Mouse (Mus musculus) MEL (cell line): ENCODE measurements at regions not wholly inside any gene's neighbourhood (a gene's known extent, or its start where the extent isn't known, plus 50 kb on each side); places are given as distances from the start of the nearest gene placed in this dataset.

Source experiments
- DNase-seq: peaks from one replicate; pipeline ENCODE4 v3.0.0; 2011; ENCODE audit warnings: low read depth, low spot score
- H3K27ac ChIP-seq: 2 replicates; pipeline ENCODE4 v1.5.1; 2012; ENCODE audit warnings: low read depth, mild to moderate bottlenecking, control low read depth, low read length, moderate library complexity; ENCODE audit not compliant: control insufficient read depth
- H3K27me3 ChIP-seq, 2 experiments: fragments of 150-350 bp in 1 of 2; sonication (generic) in 1 of 2; 2 replicates each; pipeline ENCODE4 v1.6.1; 2012; ENCODE audit warnings: low read length in 2 of 2, mild to moderate bottlenecking in 2 of 2, improper control_type of control experiment in 1 of 2, moderate library complexity in 1 of 2; ENCODE audit not compliant: insufficient read depth in 2 of 2, control insufficient read depth in 1 of 2
- H3K36me3 ChIP-seq, 2 experiments: 2 replicates each; pipeline ENCODE4 v1.6.1; 2012 to 2014; ENCODE audit warnings: low read length in 2 of 2, improper control_type of control experiment in 1 of 2, inconsistent platforms in 1 of 2, mild to moderate bottlenecking in 1 of 2; ENCODE audit not compliant: insufficient read depth in 2 of 2, control insufficient read depth in 1 of 2
- H3K4me1 ChIP-seq, 2 experiments: fragments of 150-350 bp in 1 of 2; sonication (generic) in 1 of 2; 2 replicates each; pipeline ENCODE4 v1.6.1; 2012; ENCODE audit warnings: low read length in 2 of 2, improper control_type of control experiment in 1 of 2, mild to moderate bottlenecking in 1 of 2; ENCODE audit not compliant: insufficient read depth in 2 of 2, control insufficient read depth in 1 of 2
- H3K4me3 ChIP-seq, 2 experiments: fragments of 150-350 bp in 1 of 2; sonication (generic) in 1 of 2; 2 replicates each; pipeline ENCODE4 v1.5.1; 2012; ENCODE audit warnings: low read depth in 2 of 2, low read length in 2 of 2, mild to moderate bottlenecking in 2 of 2, moderate library complexity in 2 of 2, control low read depth in 1 of 2, improper control_type of control experiment in 1 of 2; ENCODE audit not compliant: control insufficient read depth in 1 of 2, insufficient read depth in 1 of 2
- H3K79me2 ChIP-seq: 2 replicates; pipeline ENCODE4 v1.6.1; 2012; ENCODE audit warnings: mild to moderate bottlenecking, low read length, moderate library complexity; ENCODE audit not compliant: control insufficient read depth, poor library complexity, insufficient read depth
- H3K9ac ChIP-seq: 2 replicates; pipeline ENCODE4 v1.6.1; 2012; ENCODE audit warnings: low read depth, mild to moderate bottlenecking, control low read depth, low read length, moderate library complexity; ENCODE audit not compliant: control insufficient read depth, poor library complexity, severe bottlenecking
- H3K9me3 ChIP-seq: fragments of 150-350 bp; sonication (generic); replicated peaks from 2 replicates; pipeline ENCODE4 v1.6.1; 2012; ENCODE audit warnings: mild to moderate bottlenecking, low read length, improper control_type of control experiment, moderate library complexity; ENCODE audit not compliant: insufficient read depth
- CHD1 ChIP-seq: IDR thresholded peaks from 2 replicates; pipeline ENCODE4 v1.6.1; 2012; ENCODE audit warnings: low read depth, mild to moderate bottlenecking, inconsistent platforms, low read length, improper control_type of control experiment
- CTCF ChIP-seq, 3 experiments: IDR thresholded peaks in 2 of 3; conservative IDR thresholded peaks in 1 of 3; 2 replicates each; pipeline ENCODE4 v1.5.1; 2011 to 2012; ENCODE audit warnings: low read length in 3 of 3, low read depth in 2 of 3, mild to moderate bottlenecking in 2 of 3, improper control_type of control experiment in 1 of 3, inconsistent platforms in 1 of 3, mixed read lengths in 1 of 3, moderate library complexity in 1 of 3; ENCODE audit not compliant: control insufficient read depth in 1 of 3, insufficient read depth in 1 of 3, poor library complexity in 1 of 3, severe bottlenecking in 1 of 3
- E2F4 ChIP-seq: IDR thresholded peaks from 2 replicates; pipeline ENCODE4 v1.6.1; 2011; ENCODE audit warnings: low read depth, low read length, improper control_type of control experiment, borderline replicate concordance
- ETS1 ChIP-seq: IDR thresholded peaks from 2 replicates; pipeline ENCODE4 v1.6.1; 2012; ENCODE audit warnings: low read depth, mild to moderate bottlenecking, inconsistent platforms, low read length, improper control_type of control experiment, moderate library complexity
- GATA1 ChIP-seq: IDR thresholded peaks from 2 replicates; pipeline ENCODE4 v1.6.1; 2011; ENCODE audit warnings: low read depth, low read length, improper control_type of control experiment
- HCFC1 ChIP-seq: IDR thresholded peaks from 2 replicates; pipeline ENCODE4 v1.6.1; 2012; ENCODE audit warnings: low read depth, mild to moderate bottlenecking, inconsistent platforms, low read length, improper control_type of control experiment, moderate library complexity
- JUND ChIP-seq: IDR thresholded peaks from 2 replicates; pipeline ENCODE4 v1.6.1; 2011; ENCODE audit warnings: low read depth, mild to moderate bottlenecking, improper control_type of control experiment, low read length
- MAFK ChIP-seq: IDR thresholded peaks from 2 replicates; pipeline ENCODE4 v1.6.1; 2011; ENCODE audit warnings: low read depth, mild to moderate bottlenecking, low read length, improper control_type of control experiment, borderline replicate concordance
- MAZ ChIP-seq: IDR thresholded peaks from 2 replicates; pipeline ENCODE4 v1.6.1; 2012; ENCODE audit warnings: low read depth, mild to moderate bottlenecking, inconsistent platforms, low read length, improper control_type of control experiment
- MEF2A ChIP-seq: IDR thresholded peaks from 2 replicates; pipeline ENCODE4 v1.6.1; 2014; ENCODE audit warnings: low read depth, mild to moderate bottlenecking, inconsistent platforms, low read length, improper control_type of control experiment; ENCODE audit not compliant: poor library complexity, insufficient replicate concordance, severe bottlenecking; ENCODE audit errors: extremely low read depth
- MYB ChIP-seq: IDR thresholded peaks from 2 replicates; pipeline ENCODE4 v1.6.1; 2011; ENCODE audit warnings: mild to moderate bottlenecking, low read depth, low read length, improper control_type of control experiment
- NELFE ChIP-seq: IDR thresholded peaks from 2 replicates; pipeline ENCODE4 v1.6.1; 2011; ENCODE audit warnings: low read depth, low read length, improper control_type of control experiment
- POLR2AphosphoS2 ChIP-seq: IDR thresholded peaks from 2 replicates; pipeline ENCODE4 v1.6.1; 2011; ENCODE audit warnings: low read length, improper control_type of control experiment
- RAD21 ChIP-seq: IDR thresholded peaks from 2 replicates; pipeline ENCODE4 v1.6.1; 2011; ENCODE audit warnings: mild to moderate bottlenecking, low read depth, low read length, improper control_type of control experiment
- SIN3A ChIP-seq: IDR thresholded peaks from 2 replicates; pipeline ENCODE4 v1.6.1; 2012; ENCODE audit warnings: low read length, improper control_type of control experiment, inconsistent platforms
- SMC3 ChIP-seq: IDR thresholded peaks from 2 replicates; pipeline ENCODE4 v1.6.1; 2011; ENCODE audit warnings: low read depth, low read length, improper control_type of control experiment
- TAL1 ChIP-seq: IDR thresholded peaks from 2 replicates; pipeline ENCODE4 v1.6.1; 2012; ENCODE audit warnings: mild to moderate bottlenecking, inconsistent platforms, low read length, moderate library complexity, mixed read lengths
- TBP ChIP-seq: IDR thresholded peaks from 2 replicates; pipeline ENCODE4 v1.8.0; 2011; ENCODE audit warnings: low read depth, low read length, improper control_type of control experiment
- UBTF ChIP-seq: IDR thresholded peaks from 2 replicates; pipeline ENCODE4 v1.6.1; 2012; ENCODE audit warnings: low read depth, mild to moderate bottlenecking, inconsistent platforms, low read length, improper control_type of control experiment, moderate library complexity, borderline replicate concordance; ENCODE audit not compliant: insufficient read depth
- USF1 ChIP-seq: IDR thresholded peaks from 2 replicates; pipeline ENCODE4 v1.6.1; 2014; ENCODE audit warnings: low read depth, mild to moderate bottlenecking, inconsistent platforms, low read length, improper control_type of control experiment, moderate library complexity
- USF2 ChIP-seq, 2 experiments: IDR thresholded peaks; 2 replicates each; pipeline ENCODE4 v1.6.1; 2011 to 2012; ENCODE audit warnings: improper control_type of control experiment in 2 of 2, low read length in 2 of 2, borderline replicate concordance in 1 of 2, inconsistent platforms in 1 of 2, low read depth in 1 of 2, mild to moderate bottlenecking in 1 of 2; ENCODE audit not compliant: insufficient read depth in 1 of 2
- ZC3H11A ChIP-seq: IDR thresholded peaks from 2 replicates; pipeline ENCODE4 v1.6.1; 2012; ENCODE audit warnings: low read depth, mild to moderate bottlenecking, inconsistent platforms, low read length, improper control_type of control experiment
- ZKSCAN1 ChIP-seq: IDR thresholded peaks from 2 replicates; pipeline ENCODE4 v1.6.1; 2012; ENCODE audit warnings: low read depth, mild to moderate bottlenecking, inconsistent platforms, low read length, improper control_type of control experiment, moderate library complexity
- ZMIZ1 ChIP-seq: IDR thresholded peaks from 2 replicates; pipeline ENCODE4 v1.6.1; 2012; ENCODE audit warnings: low read depth, mild to moderate bottlenecking, inconsistent platforms, low read length, improper control_type of control experiment, moderate library complexity
- ZNF384 ChIP-seq: IDR thresholded peaks from 2 replicates; pipeline ENCODE4 v1.6.1; 2012; ENCODE audit warnings: low read depth, mild to moderate bottlenecking, inconsistent platforms, low read length, improper control_type of control experiment

DNA sequence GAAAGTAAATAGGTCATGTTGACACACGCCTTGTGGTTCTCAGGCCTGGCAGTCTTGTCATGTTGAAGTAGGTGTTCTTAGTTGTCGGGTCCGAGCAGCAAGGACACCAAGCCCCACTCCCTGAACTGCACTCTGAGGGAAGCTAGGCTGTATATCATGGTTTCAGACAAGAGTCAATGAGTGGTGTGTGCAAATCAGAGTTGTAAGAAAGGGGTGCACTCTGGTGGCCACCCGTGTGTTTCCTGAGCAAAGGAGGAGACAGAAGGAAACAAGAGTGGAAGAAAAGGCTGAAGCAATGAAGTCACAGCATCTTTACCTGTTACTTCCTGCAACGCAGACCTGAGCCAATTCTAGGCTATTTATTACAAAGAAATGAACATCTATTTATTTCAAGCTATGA, 241.2 kb upstream of the Gpc6 start:
- DNase-seq: no peak
- Histone ChIP-seq H3K4me1 (no peaks in the 10 kb centered on the region), H3K27me3 (no peaks in the 10 kb centered on the region), H3K79me2 (no peaks in the 10 kb centered on the region), H3K9ac (no peak overlapping the region), H3K36me3 (no peaks in the 10 kb centered on the region), H3K4me3 (no peak overlapping the region), H3K27ac (no peak overlapping the region), H3K9me3 (no peaks in the 10 kb centered on the region)
- no peak for TF ChIP-seq JUND
- TF ChIP-seq SIN3A: no peak
- no peak for TF ChIP-seq MYB
- TF ChIP-seq ETS1: no peak
- no peak for TF ChIP-seq ZMIZ1
- no peak for TF ChIP-seq MEF2A
- TF ChIP-seq ZC3H11A: no peak
- no peak for TF ChIP-seq TAL1
- no peak for TF ChIP-seq USF2 (IDR thresholded peaks at IDR 0.05; ENCODE audit: borderline replicate concordance in 1 of 2, insufficient read depth in 1 of 2, low read depth in 1 of 2, low read length in 2 of 2)
- TF ChIP-seq MAFK: no peak
- no peak for TF ChIP-seq E2F4
- TF ChIP-seq SMC3: no peak

DNA sequence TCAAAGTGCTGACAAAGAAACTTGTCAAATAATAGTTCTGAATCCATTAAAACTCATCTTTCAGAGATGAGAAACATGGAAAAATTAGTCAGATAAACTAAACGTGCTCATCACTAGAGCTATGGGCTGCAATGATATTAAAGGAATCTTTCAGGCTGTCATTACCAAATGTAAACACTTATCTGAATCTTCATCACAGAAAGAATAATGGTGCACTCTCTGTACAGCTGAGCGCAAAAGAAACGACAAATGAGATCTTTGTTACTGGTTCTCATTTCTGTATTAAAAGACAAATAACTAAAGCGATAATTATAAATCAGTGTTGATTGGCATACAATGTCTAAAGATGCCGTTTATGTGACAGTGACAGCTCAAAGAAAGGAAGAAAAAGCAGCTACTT, 227.4 kb upstream of the Gpc6 start:
- Histone ChIP-seq H3K27me3 (no peaks in the 10 kb centered on the region), H3K9me3 (no peaks in the 10 kb centered on the region), H3K79me2 (no peaks in the 10 kb centered on the region), H3K36me3 (no peaks in the 10 kb centered on the region), H3K4me1 (no peaks in the 10 kb centered on the region), H3K27ac (no peak overlapping the region), H3K4me3 (no peak overlapping the region), H3K9ac (no peak overlapping the region)
- TF ChIP-seq GATA1 (no peak), SIN3A (no peak), E2F4 (no peak), UBTF (no peak), MAZ (no peak), ZNF384 (no peak), HCFC1 (no peak), ZKSCAN1 (no peak), ZC3H11A (no peak), CHD1 (no peak), NELFE (no peak), MAFK (no peak), POLR2AphosphoS2 (no peak), CTCF (IDR thresholded peaks at IDR 0.05 in 2 of 3, conservative IDR thresholded peaks at IDR 0.05 in 1 of 3; ENCODE audit: control insufficient read depth in 1 of 3, insufficient read depth in 1 of 3, low read depth in 2 of 3, low read length in 3 of 3, poor library complexity in 1 of 3, severe bottlenecking in 1 of 3) (no peak), TBP (no peak), RAD21 (no peak), JUND (no peak), USF1 (no peak)
- no peak for DNase-seq
